Mouse (Mus musculus): ENCODE data around the gene Plod1. TPM values are rescaled to one million over a fixed set of nuclear protein-coding genes. Genes with fewer than 3 reads are reported as not detected.
A peak's percentile ranks its signal among the peaks of the same experiment; 100 is the strongest.

The Plod1 gene
- 95.3 and 101 TPM in 2 replicates for polyA plus RNA-seq (2012; ENCODE audit: insufficient read depth, insufficient read length, missing spikeins)

- no peak; the same call in 1 of the 2 replicates for TF ChIP-seq POLR2A (IDR thresholded peaks at IDR 0.05; ENCODE audit: borderline replicate concordance, low read depth, low read length)
- peaks cover 52% of the 10 kb centered on the region for H3K4me1 ChIP-seq (ENCODE audit: control insufficient read depth, insufficient read depth, low read length)
- H3K27ac ChIP-seq (ENCODE audit: insufficient read depth, low read depth, low read length) = peak within 1 kb of the TSS; percentile 98
- H3K4me3 ChIP-seq (ENCODE audit: insufficient read depth, low read length) = peak within 1 kb of the TSS; percentile 97
These were observed at the start of gene Plod1 for GRCm38 (mm10) chr4:147936331-147936954. Gene Plod1, minus strand, starts transcription at chr4:147936767.

- TF ChIP-seq CTCF (IDR thresholded peaks at IDR 0.05; ENCODE audit: low read depth, low read length) (no peak), POLR2A (IDR thresholded peaks at IDR 0.05; ENCODE audit: borderline replicate concordance, low read depth, low read length) (no peak)
- Histone ChIP-seq H3K4me3 (ENCODE audit: insufficient read depth, low read length) (no peak within 1 kb of the TSS), H3K27ac (ENCODE audit: insufficient read depth, low read depth, low read length) (no peak within 1 kb of the TSS), H3K4me1 (ENCODE audit: control insufficient read depth, insufficient read depth, low read length) (no peaks in the 10 kb centered on the region)
These were observed 48.9 kb upstream of the Plod1 start, which contains the start of gene Nppb for GRCm38 (mm10) chr4:147985205-147986132. Gene Nppb, plus strand, starts transcription at chr4:147985788.

DNA sequence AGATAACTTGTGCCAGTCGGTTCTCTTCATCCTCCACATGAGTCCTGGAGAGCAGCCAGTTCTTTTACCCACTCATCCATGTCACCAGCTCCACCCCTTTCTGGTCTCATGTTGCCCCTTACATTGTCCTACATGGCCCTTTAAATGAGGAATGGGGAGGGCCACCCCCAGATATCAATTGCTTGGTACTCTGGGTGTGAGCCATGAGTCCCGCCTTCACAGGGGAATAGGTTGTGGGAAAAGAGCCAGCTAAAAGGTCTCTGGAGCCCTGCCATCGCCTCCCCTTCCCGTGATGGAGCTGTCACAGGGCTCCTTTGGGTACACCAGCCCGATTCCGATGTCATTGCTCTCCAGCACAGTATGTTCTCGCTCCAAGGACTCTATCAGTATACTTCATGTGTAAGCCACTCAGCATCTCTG lies 42.9 kb upstream of the Plod1 start:
- no peak overlapping the region for H3K4me3 ChIP-seq (ENCODE audit: insufficient read depth, low read length)
- TF ChIP-seq POLR2A (IDR thresholded peaks at IDR 0.05; ENCODE audit: borderline replicate concordance, low read depth, low read length) (no peak), CTCF (IDR thresholded peaks at IDR 0.05; ENCODE audit: low read depth, low read length) (no peak)

DNA sequence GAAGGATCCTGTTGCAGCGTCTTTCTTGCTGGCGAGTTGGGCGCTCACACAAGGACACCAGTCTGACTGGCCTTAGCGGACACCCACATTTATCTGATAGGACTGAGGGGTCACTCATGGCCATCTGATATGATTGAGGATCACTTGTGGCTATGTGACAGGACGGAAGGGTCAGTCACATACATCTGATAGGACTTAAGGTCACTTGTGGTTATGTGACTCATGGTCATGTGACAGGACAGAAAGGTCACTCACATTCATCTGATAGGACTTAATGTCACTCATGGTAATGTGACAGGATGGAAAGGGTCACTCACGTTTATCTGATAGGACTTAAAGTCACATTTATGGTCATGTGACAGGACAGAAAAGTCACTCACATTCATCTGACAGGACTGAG lies 41.8 kb upstream of the Plod1 start:
- H3K4me3 ChIP-seq (ENCODE audit: insufficient read depth, low read length) = no peak overlapping the region
- TF ChIP-seq POLR2A (IDR thresholded peaks at IDR 0.05; ENCODE audit: borderline replicate concordance, low read depth, low read length) = no peak
- TF ChIP-seq CTCF (IDR thresholded peaks at IDR 0.05; ENCODE audit: low read depth, low read length) = no peak
- H3K4me1 ChIP-seq (ENCODE audit: control insufficient read depth, insufficient read depth, low read length) = no peaks in the 10 kb centered on the region
- H3K27ac ChIP-seq (ENCODE audit: insufficient read depth, low read depth, low read length) = no peak overlapping the region

More for the DNA sequence above, 42.9 kb upstream of the Plod1 start:
- no peak overlapping the region for H3K27ac ChIP-seq (ENCODE audit: insufficient read depth, low read depth, low read length)
- no peaks in the 10 kb centered on the region for H3K4me1 ChIP-seq (ENCODE audit: control insufficient read depth, insufficient read depth, low read length)

DNA sequence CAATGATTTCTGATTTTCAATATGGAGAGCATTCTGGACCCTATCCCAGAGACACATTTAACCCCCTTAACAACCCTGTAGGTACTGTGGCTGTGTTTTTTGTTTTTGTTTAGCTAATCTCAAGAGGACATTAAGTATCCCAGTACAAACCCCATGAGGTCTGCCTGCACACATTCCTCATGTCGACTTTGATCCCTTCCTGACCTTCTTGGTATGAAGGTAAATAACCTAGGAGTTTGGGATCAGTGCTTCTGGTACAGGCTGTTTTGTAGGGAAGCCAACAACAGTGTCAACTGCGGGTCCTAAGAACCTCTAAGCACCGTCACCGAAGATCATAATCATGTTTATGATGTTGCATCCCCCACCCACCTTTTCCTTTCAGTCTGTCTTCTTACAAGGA lies 41.2 kb upstream of the Plod1 start:
- Histone ChIP-seq H3K4me3 (ENCODE audit: insufficient read depth, low read length) (no peak overlapping the region), H3K27ac (ENCODE audit: insufficient read depth, low read depth, low read length) (no peak overlapping the region), H3K4me1 (ENCODE audit: control insufficient read depth, insufficient read depth, low read length) (no peaks in the 10 kb centered on the region)
- TF ChIP-seq CTCF (IDR thresholded peaks at IDR 0.05; ENCODE audit: low read depth, low read length) (no peak), POLR2A (IDR thresholded peaks at IDR 0.05; ENCODE audit: borderline replicate concordance, low read depth, low read length) (no peak)

- Histone ChIP-seq H3K27ac (ENCODE audit: insufficient read depth, low read depth, low read length) (no peak overlapping the region), H3K4me1 (ENCODE audit: control insufficient read depth, insufficient read depth, low read length) (no peaks in the 10 kb centered on the region), H3K4me3 (ENCODE audit: insufficient read depth, low read length) (no peak overlapping the region)
- TF ChIP-seq POLR2A (IDR thresholded peaks at IDR 0.05; ENCODE audit: borderline replicate concordance, low read depth, low read length) (no peak), CTCF (IDR thresholded peaks at IDR 0.05; ENCODE audit: low read depth, low read length) (no peak)
These were observed 39.7 kb upstream of the Plod1 start for GRCm38 (mm10) chr4:147976237-147976636.

- Histone ChIP-seq H3K4me1 (ENCODE audit: control insufficient read depth, insufficient read depth, low read length) (no peaks in the 10 kb centered on the region), H3K4me3 (ENCODE audit: insufficient read depth, low read length) (no peak overlapping the region), H3K27ac (ENCODE audit: insufficient read depth, low read depth, low read length) (no peak overlapping the region)
- TF ChIP-seq POLR2A (IDR thresholded peaks at IDR 0.05; ENCODE audit: borderline replicate concordance, low read depth, low read length) (no peak), CTCF (IDR thresholded peaks at IDR 0.05; ENCODE audit: low read depth, low read length) (no peak)
These were observed 32.8 kb upstream of the Plod1 start for GRCm38 (mm10) chr4:147969337-147969736.

DNA sequence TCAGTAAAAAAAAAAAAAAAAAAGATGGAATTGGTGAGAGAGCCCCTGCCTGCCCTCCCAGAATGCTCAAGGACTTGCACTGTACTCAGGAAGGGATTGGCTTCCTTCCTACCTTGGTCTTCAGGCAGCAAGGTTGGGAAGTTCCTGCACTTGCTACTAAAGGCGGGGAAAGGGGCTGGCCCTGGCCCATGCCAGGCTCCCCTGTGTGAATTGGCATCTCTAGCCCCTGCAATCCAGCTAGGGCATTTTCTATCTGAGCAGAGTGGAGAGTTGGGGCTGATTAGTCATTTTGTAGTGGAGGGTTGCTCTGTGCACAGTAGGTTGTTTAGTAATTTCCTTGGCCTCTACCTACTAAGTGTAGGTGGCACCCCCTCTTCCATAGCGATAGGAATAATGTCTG lies 32.2 kb upstream of the Plod1 start:
- Histone ChIP-seq H3K4me3 (ENCODE audit: insufficient read depth, low read length) (no peak overlapping the region), H3K4me1 (ENCODE audit: control insufficient read depth, insufficient read depth, low read length) (no peaks in the 10 kb centered on the region), H3K27ac (ENCODE audit: insufficient read depth, low read depth, low read length) (no peak overlapping the region)
- TF ChIP-seq CTCF (IDR thresholded peaks at IDR 0.05; ENCODE audit: low read depth, low read length) = no peak
- no peak for TF ChIP-seq POLR2A (IDR thresholded peaks at IDR 0.05; ENCODE audit: borderline replicate concordance, low read depth, low read length)

- no peak overlapping the region for H3K4me3 ChIP-seq (ENCODE audit: insufficient read depth, low read length)
- no peak overlapping the region for H3K27ac ChIP-seq (ENCODE audit: insufficient read depth, low read depth, low read length)
- no peaks in the 10 kb centered on the region for H3K4me1 ChIP-seq (ENCODE audit: control insufficient read depth, insufficient read depth, low read length)
- TF ChIP-seq POLR2A (IDR thresholded peaks at IDR 0.05; ENCODE audit: borderline replicate concordance, low read depth, low read length) = no peak
- no peak for TF ChIP-seq CTCF (IDR thresholded peaks at IDR 0.05; ENCODE audit: low read depth, low read length)
These were observed 29.1 kb upstream of the Plod1 start for GRCm38 (mm10) chr4:147965712-147966111.

DNA sequence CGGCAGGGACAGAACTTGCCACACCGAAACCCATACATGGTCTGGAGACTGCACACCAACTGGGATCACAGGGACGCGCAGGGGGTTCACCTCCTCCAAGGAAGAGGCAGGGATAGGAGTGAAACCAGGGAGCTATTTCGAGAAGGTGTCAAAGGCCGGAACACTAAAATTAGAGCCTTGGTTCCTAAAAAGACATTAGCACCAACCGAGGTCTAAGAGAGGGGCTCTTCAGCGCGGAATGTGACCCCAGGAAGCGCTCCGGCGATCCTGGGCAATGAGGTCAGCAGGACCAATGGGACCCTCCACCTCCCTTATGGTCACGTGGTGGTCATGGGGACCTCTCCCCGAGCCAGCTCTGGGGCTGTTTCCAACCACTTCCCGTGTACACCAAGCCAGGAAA lies 27.1 kb upstream of the Plod1 start:
- no peak overlapping the region for H3K27ac ChIP-seq (ENCODE audit: insufficient read depth, low read depth, low read length)
- H3K4me3 ChIP-seq (ENCODE audit: insufficient read depth, low read length) = no peak overlapping the region
- TF ChIP-seq CTCF (IDR thresholded peaks at IDR 0.05; ENCODE audit: low read depth, low read length) (no peak), POLR2A (IDR thresholded peaks at IDR 0.05; ENCODE audit: borderline replicate concordance, low read depth, low read length) (no peak)
- H3K4me1 ChIP-seq (ENCODE audit: control insufficient read depth, insufficient read depth, low read length) = no peaks in the 10 kb centered on the region

Data from bone marrow macrophage, adult 2 months (primary cell).